ENCODE assay signal across 1 mouse cellular context in genomic region chr4:132513395-132514273, GRCm38 (mm10).
TF ChIP-seq lines count a peak whose summit lies in the region.

No protein-coding gene starts in this region.

TF ChIP-seq in MEL, 35 proteins besides CTCF, POLR2A, EP300 and RAD21 (continued from another document):
- TF ChIP-seq CHD2 (IDR thresholded peaks at IDR 0.05; ENCODE audit: low read length) (peak; percentile 74), MAFK (IDR thresholded peaks at IDR 0.05; ENCODE audit: borderline replicate concordance, low read depth, low read length) (no peak), TAL1 (IDR thresholded peaks at IDR 0.05; ENCODE audit: low read length) (no peak), TBP (IDR thresholded peaks at IDR 0.05; ENCODE audit: low read depth, low read length) (peak; percentile 79; the same call in 1 of the 2 replicates), GATA1 (IDR thresholded peaks at IDR 0.05; ENCODE audit: low read depth, low read length) (no peak), MXI1 (IDR thresholded peaks at IDR 0.05; ENCODE audit: low read depth, low read length) (peak; percentile 92), ZMIZ1 (IDR thresholded peaks at IDR 0.05; ENCODE audit: low read depth, low read length) (peak; percentile 69), HCFC1 (IDR thresholded peaks at IDR 0.05; ENCODE audit: low read depth, low read length) (peak; percentile 63), ZC3H11A (IDR thresholded peaks at IDR 0.05; ENCODE audit: low read depth, low read length) (no peak), KAT2A (conservative IDR thresholded peaks at IDR 0.05; ENCODE audit: low read depth, low read length) (peak; percentile 51; the same call in 1 of the 2 replicates), ZKSCAN1 (IDR thresholded peaks at IDR 0.05; ENCODE audit: low read depth, low read length) (no peak), MYB (IDR thresholded peaks at IDR 0.05; ENCODE audit: low read depth, low read length) (no peak), ETS1 (IDR thresholded peaks at IDR 0.05; ENCODE audit: low read depth, low read length) (peak; percentile 81), MEF2A (IDR thresholded peaks at IDR 0.05; ENCODE audit: extremely low read depth, insufficient replicate concordance, low read depth, low read length, poor library complexity, severe bottlenecking) (peak; percentile 60; the same call in 1 of the 2 replicates), POLR2AphosphoS5 (IDR thresholded peaks at IDR 0.05; ENCODE audit: borderline replicate concordance, low read depth, low read length) (peak; percentile 85), SIN3A (IDR thresholded peaks at IDR 0.05; ENCODE audit: low read length) (no peak; the same call in 1 of the 2 replicates), UBTF (IDR thresholded peaks at IDR 0.05; ENCODE audit: borderline replicate concordance, insufficient read depth, low read depth, low read length) (no peak), USF2 (IDR thresholded peaks at IDR 0.05; ENCODE audit: borderline replicate concordance in 1 of 2, insufficient read depth in 1 of 2, low read depth in 1 of 2, low read length in 2 of 2) (peak in 1 of 2 experiments; percentile 68; a peak in 2 of 4 replicates), USF1 (IDR thresholded peaks at IDR 0.05; ENCODE audit: low read depth, low read length) (peak; percentile 93), MAX (IDR thresholded peaks at IDR 0.05; ENCODE audit: low read length) (peak; percentile 89), JUND (IDR thresholded peaks at IDR 0.05; ENCODE audit: low read depth, low read length) (no peak), ZNF384 (IDR thresholded peaks at IDR 0.05; ENCODE audit: low read depth, low read length) (peak; percentile 94), BHLHE40 (IDR thresholded peaks at IDR 0.05; ENCODE audit: borderline replicate concordance, low read depth, low read length) (peak; percentile 86), CHD1 (IDR thresholded peaks at IDR 0.05; ENCODE audit: low read depth, low read length) (peak; percentile 74; the same call in 1 of the 2 replicates), TCF12 (IDR thresholded peaks at IDR 0.05; ENCODE audit: low read depth, low read length) (peak; percentile 73), SMC3 (IDR thresholded peaks at IDR 0.05; ENCODE audit: low read depth, low read length) (peak; percentile 17; the same call in 1 of the 2 replicates), NELFE (IDR thresholded peaks at IDR 0.05; ENCODE audit: low read depth, low read length) (peak; percentile 52), GABPA (IDR thresholded peaks at IDR 0.05; ENCODE audit: low read depth, low read length) (no peak), POLR2AphosphoS2 (IDR thresholded peaks at IDR 0.05; ENCODE audit: low read length) (peak; percentile 70; the same call in 1 of the 2 replicates), RCOR1 (IDR thresholded peaks at IDR 0.05; ENCODE audit: low read depth, low read length) (no peak), NRF1 (IDR thresholded peaks at IDR 0.05; ENCODE audit: insufficient read depth, low read depth, low read length, poor library complexity, severe bottlenecking) (no peak), E2F4 (IDR thresholded peaks at IDR 0.05; ENCODE audit: borderline replicate concordance, low read depth, low read length) (peak; percentile 51; the same call in 1 of the 2 replicates)
